Mouse (Mus musculus) frontal cortex, postnatal 36 days (tissue): Measurements from ENCODE around the gene Sult2b1.

Experiments used
- DNase-seq, 2 experiments: peaks; one replicate each; pipeline ENCODE4 v3.0.0; 2022; ENCODE audit warnings: low spot score in 2 of 2

Sult2b1 gene

GRCm38 (mm10) chr7:45711316-45712021 lies 73.0 kb downstream of the Sult2b1 start:
- DNase-seq, result no peak

- DNase-seq, result no peak
Measured at GRCm38 (mm10) chr7:45710477-45711191, 73.8 kb downstream of the Sult2b1 start.

GRCm38 (mm10) chr7:45709677-45710355 lies 74.7 kb downstream of the Sult2b1 start:
- no peak for DNase-seq

- no peak for DNase-seq
Measured at GRCm38 (mm10) chr7:45709036-45709435, 75.4 kb downstream of the Sult2b1 start.

- DNase-seq, result no peak
Measured at GRCm38 (mm10) chr7:45708221-45708761, 76.2 kb downstream of the Sult2b1 start.

- peak; percentile 93 to 97 for DNase-seq
Measured at GRCm38 (mm10) chr7:45707375-45707967, 77.0 kb downstream of the Sult2b1 start.

- peak; percentile 75 to 83 for DNase-seq
Measured at GRCm38 (mm10) chr7:45706721-45707241, 77.7 kb downstream of the Sult2b1 start.

- peak; percentile 70 to 84 for DNase-seq
Measured at GRCm38 (mm10) chr7:45705873-45706281, 78.6 kb downstream of the Sult2b1 start.

- DNase-seq, result no peak
Measured at GRCm38 (mm10) chr7:45705443-45705864, 79.0 kb downstream of the Sult2b1 start.

GRCm38 (mm10) chr7:45704730-45705442 lies 79.6 kb downstream of the Sult2b1 start, which contains the start of gene Dbp:
Gene Dbp (plus strand): TSS chr7:45705088.
- peak; percentile 99 to 100 for DNase-seq

GRCm38 (mm10) chr7:45704046-45704559 lies 80.4 kb downstream of the Sult2b1 start:
- DNase-seq, result peak; percentile 72 to 87

- no peak for DNase-seq
Measured at GRCm38 (mm10) chr7:45703521-45704033, 80.9 kb downstream of the Sult2b1 start.

GRCm38 (mm10) chr7:45702809-45703520 lies 81.5 kb downstream of the Sult2b1 start:
- no peak for DNase-seq

- no peak for DNase-seq
Measured at GRCm38 (mm10) chr7:45702316-45702715, 82.2 kb downstream of the Sult2b1 start.

GRCm38 (mm10) chr7:45701607-45702006 lies 82.9 kb downstream of the Sult2b1 start:
- no peak for DNase-seq

GRCm38 (mm10) chr7:45701072-45701471 lies 83.4 kb downstream of the Sult2b1 start:
- DNase-seq, result no peak

- DNase-seq, result peak; percentile 79 to 89
Measured at GRCm38 (mm10) chr7:45700301-45701015, 84.0 kb downstream of the Sult2b1 start.

- no peak for DNase-seq
Measured at GRCm38 (mm10) chr7:45699523-45700141, 84.8 kb downstream of the Sult2b1 start, which contains the start of gene Car11. Gene Car11 (plus strand): TSS chr7:45699843.
